Mouse (Mus musculus): ENCODE measurements around the gene Apof.

- TF ChIP-seq POLR2A (IDR thresholded peaks at IDR 0.05; ENCODE audit: low read depth, low read length), result no peak
- TF ChIP-seq CTCF (IDR thresholded peaks at IDR 0.05; ENCODE audit: borderline replicate concordance, insufficient read depth, low read length), result no peak
These were observed 2.4 kb downstream of the Apof start for GRCm38 (mm10) chr10:128270866-128271265.

All from embryonic fibroblast, embryonic 13.5 days (primary cell).